Mouse (Mus musculus): ENCODE results near the gene Gnai2.
A peak's percentile ranks its signal among the peaks of the same experiment; 100 is the strongest.

- TF ChIP-seq POLR2A (IDR thresholded peaks at IDR 0.05; ENCODE audit: borderline replicate concordance, control insufficient read depth, low read depth, low read length) = no peak
- peak; percentile 99 for TF ChIP-seq CTCF (IDR thresholded peaks at IDR 0.05; ENCODE audit: control insufficient read depth, insufficient read depth, low read length)
Measured at GRCm38 (mm10) chr9:107602068-107602648, 33.0 kb downstream of the Gnai2 start.

All from bone marrow, adult 2 months (tissue).